Mouse (Mus musculus): ENCODE data around the gene Myo18b.

DNA sequence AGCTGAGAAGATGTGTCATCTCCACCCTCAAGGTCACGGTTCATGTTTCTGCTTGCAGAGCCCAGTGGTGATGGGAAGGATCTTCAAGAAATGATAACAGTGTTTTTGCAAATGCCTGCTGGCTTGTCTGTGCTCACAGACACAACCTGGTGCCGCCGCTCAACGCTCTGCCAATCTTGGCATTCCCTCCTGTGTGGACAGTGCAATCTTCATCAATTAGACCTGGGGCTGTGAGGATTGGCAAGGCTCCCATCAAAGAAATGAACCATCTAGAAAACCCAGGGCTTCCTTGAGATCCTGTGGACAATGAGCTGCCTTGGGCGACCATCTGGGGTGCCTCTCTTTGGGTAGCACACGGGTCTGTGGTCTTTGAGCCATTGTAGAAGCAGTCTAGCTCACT, 109.4 kb downstream of the Myo18b start:
- no peak for TF ChIP-seq POLR2A (IDR thresholded peaks at IDR 0.05; ENCODE audit: borderline replicate concordance, extremely low read depth, low read depth, low read length)
- no peak for TF ChIP-seq CTCF (IDR thresholded peaks at IDR 0.05; ENCODE audit: insufficient read depth, low read length)

All from lung, adult 2 months (tissue).